Mouse (Mus musculus) neural tube, postnatal 0 days (tissue): ENCODE measurements around the gene Wdr86. TPM values are rescaled to one million over a fixed set of nuclear protein-coding genes. Genes with fewer than 3 reads are reported as not detected.

ENCODE experiments used
- polyA plus RNA-seq: library from polyadenylated mRNA; unstranded; fragments of >200 nt; fragmentation: Nextera tagmentation; extraction: Ambion mirVana; gene quantifications from 2 replicates; pipeline ENCODE4 v1.2.1, GENCODE M21; 2015

Wdr86 gene
- polyA plus RNA-seq: 3.3 and 5.0 TPM in 2 replicates

DNA sequence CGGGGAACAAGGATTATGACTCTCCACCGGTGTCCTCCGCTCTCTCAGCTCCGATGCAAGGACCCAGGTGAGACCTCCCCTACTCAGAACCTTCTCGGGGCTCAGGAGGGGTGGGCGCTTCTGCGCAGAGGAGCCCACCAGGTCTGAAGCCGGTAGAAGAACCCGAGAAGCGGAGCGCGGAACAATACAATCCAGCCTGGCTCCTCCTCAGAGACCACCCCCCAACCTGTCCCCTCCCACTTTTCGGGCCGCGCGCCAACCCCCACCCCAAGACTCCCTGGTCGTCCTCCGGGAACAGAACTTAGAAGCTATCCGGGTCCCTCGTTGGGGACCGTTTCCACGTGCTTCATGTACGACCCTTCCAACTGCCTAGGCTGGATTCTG, at the start of gene Wdr86:
TSS of gene Wdr86 (minus strand) at position 240 of the 384 bp plus-strand sequence.

DNA sequence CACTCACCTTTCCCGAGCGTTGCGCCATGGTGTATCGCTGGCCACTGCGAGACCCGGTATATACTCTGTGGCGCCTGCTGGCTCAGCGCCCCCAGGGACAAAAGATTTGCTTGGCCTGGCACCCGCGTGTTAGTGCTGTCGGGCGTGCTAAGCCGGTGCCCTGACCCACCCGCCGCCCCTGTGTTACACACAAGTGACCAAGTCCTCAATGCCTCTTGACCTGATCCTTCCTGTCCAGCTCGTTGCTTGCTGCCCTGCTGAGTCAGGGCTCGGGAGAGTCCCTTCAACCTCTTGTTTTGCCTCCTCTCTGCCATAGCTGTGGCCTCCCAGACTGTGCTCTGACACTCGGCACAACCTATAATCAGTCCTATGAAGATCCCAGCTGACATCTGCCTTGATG, 27.3 kb upstream of the Wdr86 start, which contains the start of gene Crygn:
TSS of gene Crygn (minus strand) at position 193 of the 400 bp plus-strand sequence.

DNA sequence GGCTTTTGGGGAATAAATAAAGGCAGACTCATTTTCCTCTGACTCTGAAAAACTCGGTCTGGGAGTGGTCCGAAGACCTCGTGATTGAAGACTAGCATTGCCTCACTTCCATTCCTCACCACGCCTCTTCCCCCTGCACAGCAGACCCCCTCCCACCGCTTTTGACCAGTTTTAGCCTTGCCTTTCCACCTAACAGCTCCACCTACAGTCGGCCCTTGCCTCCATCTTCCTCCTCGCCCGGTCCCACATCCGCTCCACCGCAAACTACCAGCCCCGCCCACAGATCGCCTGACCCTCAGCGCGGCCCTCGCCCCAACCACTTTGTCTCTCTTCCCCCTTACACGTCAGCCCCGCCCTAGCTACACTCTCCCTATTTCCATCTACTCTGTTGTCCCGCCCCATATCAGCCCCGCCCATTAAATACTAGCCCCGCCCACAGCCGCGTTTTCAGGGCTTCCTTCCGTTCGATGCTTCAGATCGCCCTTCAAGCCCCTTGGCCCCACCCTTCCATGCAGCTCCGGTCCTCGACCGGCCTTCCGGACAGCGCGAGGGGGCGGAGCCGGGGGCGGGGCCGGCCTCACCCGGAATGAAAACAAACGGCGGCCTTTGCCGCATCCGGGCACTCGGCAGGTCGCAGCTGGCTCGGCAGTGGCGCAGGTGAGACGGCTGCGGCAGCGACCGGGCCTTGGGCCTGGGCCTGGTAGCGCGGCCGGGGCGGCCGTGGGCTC, 45.0 kb downstream of the Wdr86 start, which contains the start of gene Nub1:
TSS of gene Nub1 (plus strand) at position 167 of the 728 bp plus-strand sequence.

Other genes with a start within 250 kb of the Wdr86 start
- 10.1 and 10.9 TPM in 2 replicates for gene Gbx1, start 203.5 kb downstream of the Wdr86 start, polyA plus RNA-seq
- 0.13 and 0.36 TPM in 2 replicates for gene Asb10, start 189.7 kb downstream of the Wdr86 start, polyA plus RNA-seq
- gene 4931409K22Rik, start 173.9 kb downstream of the Wdr86 start, polyA plus RNA-seq: 0.08 and 0.13 TPM in 2 replicates
- 62.4 and 65.5 TPM in 2 replicates for gene Abcf2, start 153.3 kb downstream of the Wdr86 start, polyA plus RNA-seq
- 22.6 and 26.3 TPM in 2 replicates for gene Chpf2, start 144.0 kb downstream of the Wdr86 start, polyA plus RNA-seq
- gene Smarcd3, start 106.3 kb downstream of the Wdr86 start, polyA plus RNA-seq: 160 and 164 TPM in 2 replicates
- 38.0 and 39.7 TPM in 2 replicates for gene Nub1, start 45.2 kb downstream of the Wdr86 start, polyA plus RNA-seq
- 3.0 and 4.5 TPM in 2 replicates for gene Crygn, start 27.3 kb upstream of the Wdr86 start, polyA plus RNA-seq
- gene Rheb, start 111.9 kb upstream of the Wdr86 start, polyA plus RNA-seq: 263 and 296 TPM in 2 replicates